Mouse (Mus musculus) spleen, adult 2 months (tissue): ENCODE results near the gene Acvr1b.

Experiments
- CTCF ChIP-seq: fragments of 200-500 bp; IDR thresholded peaks from 2 replicates; pipeline ENCODE4 v1.5.1; 2011; ENCODE audit warnings: mild to moderate bottlenecking, inconsistent platforms; ENCODE audit not compliant: insufficient read depth, insufficient read length, insufficient replicate concordance; ENCODE audit errors: extremely low read depth
- POLR2A ChIP-seq: fragments of 200-500 bp; IDR thresholded peaks from 2 replicates; pipeline ENCODE4 v1.6.1; 2011; ENCODE audit warnings: low read depth, low read length, inconsistent platforms

- TF ChIP-seq CTCF (no peak), POLR2A (no peak)
Observed at GRCm38 (mm10) chr15:101244012-101244411, 70.1 kb downstream of the Acvr1b start.
